Mouse (Mus musculus) lung, postnatal 36 days (tissue): ENCODE measurements around the gene Ppfia4.
A peak's percentile ranks its signal among the peaks of the same experiment; 100 is the strongest.

Experiments
- DNase-seq: peaks from one replicate; pipeline ENCODE4 v3.0.0; 2022; ENCODE audit warnings: mixed read lengths

Ppfia4 gene

DNA sequence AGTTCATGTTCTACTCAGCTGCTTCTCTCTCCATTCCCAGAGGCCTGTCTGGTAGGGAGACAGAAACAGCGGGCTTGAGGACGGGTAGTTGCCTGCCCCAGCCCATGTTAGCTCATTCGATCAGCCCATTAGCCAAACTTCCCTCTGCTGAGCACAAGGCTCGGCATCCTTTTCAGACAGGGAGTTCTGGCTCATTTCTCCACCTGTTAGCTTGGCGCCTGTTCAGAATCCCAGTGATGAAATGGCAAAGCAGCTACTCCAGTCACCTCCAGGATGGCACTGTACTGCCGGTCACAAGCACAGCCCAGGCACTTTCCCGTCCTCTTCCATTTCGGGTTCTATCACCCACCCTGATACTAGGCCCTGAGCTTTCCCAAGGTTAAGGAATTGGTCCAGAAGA lies 35.5 kb downstream of the Ppfia4 start:
- DNase-seq: no peak

GRCm38 (mm10) chr1:134293738-134294604 lies 38.8 kb downstream of the Ppfia4 start:
- DNase-seq: peak; percentile 66

DNA sequence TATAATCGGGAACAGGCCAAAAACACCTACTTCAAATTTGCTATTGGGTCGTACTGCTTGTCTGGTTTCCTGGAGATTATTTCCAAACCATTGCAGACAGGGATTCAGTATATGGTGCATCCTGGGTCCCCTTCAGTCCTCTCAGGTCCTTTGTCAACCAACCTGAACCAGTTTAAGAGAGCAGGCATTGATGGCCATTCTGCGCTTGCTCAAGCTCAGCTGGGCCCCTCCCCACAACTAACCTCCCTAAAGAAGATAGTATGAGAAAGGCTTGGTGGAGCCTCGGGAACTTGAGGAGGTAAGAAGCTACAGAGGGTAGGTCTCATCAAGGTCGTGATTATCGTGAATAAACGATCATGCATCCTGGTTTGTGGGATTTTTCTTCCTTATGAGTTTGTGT lies 39.5 kb downstream of the Ppfia4 start:
- no peak for DNase-seq

GRCm38 (mm10) chr1:134292601-134293000 lies 40.1 kb downstream of the Ppfia4 start:
- DNase-seq: no peak

GRCm38 (mm10) chr1:134292073-134292472 lies 40.7 kb downstream of the Ppfia4 start:
- DNase-seq: no peak

GRCm38 (mm10) chr1:134291555-134291954 lies 41.2 kb downstream of the Ppfia4 start:
- no peak for DNase-seq

- DNase-seq: peak; percentile 42
Measured at GRCm38 (mm10) chr1:134290909-134291308, 41.8 kb downstream of the Ppfia4 start.

DNA sequence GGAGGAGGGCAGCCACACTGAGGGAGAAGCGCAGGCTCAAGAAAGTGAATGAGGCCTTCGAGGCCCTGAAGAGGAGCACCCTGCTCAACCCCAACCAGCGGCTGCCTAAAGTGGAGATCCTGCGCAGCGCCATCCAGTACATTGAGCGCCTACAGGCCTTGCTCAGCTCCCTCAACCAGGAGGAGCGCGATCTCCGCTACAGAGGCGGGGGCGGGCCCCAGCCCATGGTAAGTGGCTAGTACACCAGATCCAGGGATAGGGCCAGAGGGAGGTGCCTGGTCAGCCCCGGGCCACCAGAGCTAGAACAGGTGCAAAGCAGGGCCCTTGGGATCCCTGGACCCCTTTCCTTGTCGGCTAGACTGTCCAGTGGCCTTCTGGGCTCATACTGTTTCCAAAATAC lies 42.4 kb downstream of the Ppfia4 start:
- no peak for DNase-seq

DNA sequence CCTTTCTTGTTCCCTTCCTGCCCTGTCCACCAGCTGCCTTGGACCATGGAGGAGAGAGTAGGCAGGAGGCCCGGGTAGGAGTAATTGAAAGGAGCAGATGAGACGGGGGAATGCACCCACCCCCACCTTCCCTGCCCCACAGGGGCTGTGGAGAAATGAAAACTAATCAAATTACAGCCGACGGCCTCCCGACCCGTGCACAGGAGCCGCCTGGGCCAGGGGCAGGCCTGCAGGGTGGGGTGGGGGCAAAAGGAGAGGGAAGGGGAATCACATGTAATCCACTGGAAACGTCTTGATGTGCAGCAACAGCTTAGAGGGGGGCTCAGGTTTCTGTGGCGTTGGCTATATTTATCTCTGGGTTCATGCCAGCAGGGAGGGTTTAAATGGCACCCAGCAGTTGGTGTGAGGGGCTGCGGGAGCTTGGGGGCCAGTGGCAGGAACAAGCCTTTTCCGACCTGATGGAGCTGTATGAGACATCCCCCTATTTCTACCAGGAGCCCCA lies 43.1 kb downstream of the Ppfia4 start, which contains the start of gene Myog:
Gene Myog, plus strand, starts transcription at position 392 of the 502 bp plus-strand sequence.
- DNase-seq: no peak

DNA sequence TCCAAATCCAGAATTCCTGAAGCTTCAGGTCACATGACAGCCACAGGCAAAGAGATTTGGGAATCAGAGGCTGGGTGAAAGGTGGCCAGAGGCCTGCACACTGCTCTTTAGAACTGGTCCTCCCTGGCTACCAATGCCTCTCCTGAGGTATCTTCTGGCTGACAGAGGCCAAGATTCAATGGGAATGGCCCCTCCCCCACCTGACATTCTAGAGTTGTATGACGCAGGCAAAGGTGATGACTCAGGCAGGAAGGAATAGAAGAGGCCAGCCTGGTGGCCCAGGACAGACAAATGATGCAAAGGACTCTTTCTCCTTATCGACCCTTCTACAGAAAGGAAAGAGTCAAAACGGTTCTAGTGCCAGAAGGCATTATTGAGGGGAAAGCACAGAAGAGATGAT lies 44.5 kb downstream of the Ppfia4 start:
- no peak for DNase-seq

GRCm38 (mm10) chr1:134285458-134286120 lies 47.1 kb downstream of the Ppfia4 start:
- no peak for DNase-seq

- peak; percentile 42 for DNase-seq
Measured at GRCm38 (mm10) chr1:134283108-134283507, 49.6 kb downstream of the Ppfia4 start.

DNA sequence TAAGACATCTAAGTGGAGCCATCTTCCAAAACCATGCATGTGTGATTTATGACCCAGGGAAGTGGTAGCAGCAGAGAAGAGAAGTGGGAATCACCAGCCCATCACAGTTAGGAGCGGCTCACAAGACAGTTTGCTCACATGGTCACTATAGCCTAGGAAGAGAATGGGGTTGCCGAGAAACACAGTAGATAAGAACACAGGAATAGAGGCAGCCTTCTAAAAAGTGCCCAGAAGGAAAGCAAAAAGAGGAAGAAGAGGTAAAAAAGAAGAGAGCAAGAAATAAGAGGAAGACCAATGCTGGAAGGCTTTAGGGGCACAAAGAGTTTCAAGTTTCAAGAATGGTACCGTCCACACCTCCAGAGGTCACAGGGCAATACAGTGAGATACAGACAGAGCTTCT lies 50.4 kb downstream of the Ppfia4 start:
- DNase-seq: no peak

DNA sequence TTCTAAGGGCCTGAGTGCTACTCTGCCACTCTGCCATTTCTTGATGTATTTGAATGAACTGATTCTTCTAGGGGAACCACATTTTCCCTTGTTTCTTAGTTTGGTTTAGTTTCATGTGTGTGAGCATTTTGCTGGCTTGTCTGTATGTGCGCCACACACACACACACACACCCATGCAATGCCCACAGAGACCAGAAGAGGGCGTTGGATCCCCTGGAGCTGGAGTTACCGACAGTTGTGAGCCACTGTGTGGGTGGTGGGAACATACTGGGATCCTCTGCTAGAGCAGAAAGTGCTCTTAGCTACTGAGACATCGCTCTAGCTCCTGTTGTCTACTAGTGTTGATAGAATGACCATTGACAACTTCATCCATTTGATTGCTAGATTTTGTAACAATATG lies 51.2 kb downstream of the Ppfia4 start:
- no peak for DNase-seq

- no peak for DNase-seq
Measured at GRCm38 (mm10) chr1:134280174-134280573, 52.6 kb downstream of the Ppfia4 start.

DNA sequence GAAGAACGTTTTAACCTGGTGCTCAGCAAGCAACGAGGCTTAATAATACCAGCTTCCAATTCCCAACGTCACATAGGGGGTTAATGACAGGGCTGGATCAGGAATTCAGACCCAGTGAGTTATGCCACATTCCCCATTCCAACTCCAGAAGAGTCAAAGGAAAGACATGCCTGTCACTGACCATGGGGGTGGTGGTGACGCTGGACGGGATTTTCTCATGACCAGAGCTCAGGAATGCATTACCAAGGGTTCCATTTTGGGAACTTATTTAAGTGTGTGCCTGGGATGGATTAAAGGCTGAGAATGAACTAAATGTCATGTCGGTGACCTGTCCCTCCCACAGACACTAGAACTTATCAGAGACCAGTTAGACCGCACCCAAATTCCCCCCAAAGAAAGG lies 55.9 kb downstream of the Ppfia4 start:
- peak; percentile 44 for DNase-seq

DNA sequence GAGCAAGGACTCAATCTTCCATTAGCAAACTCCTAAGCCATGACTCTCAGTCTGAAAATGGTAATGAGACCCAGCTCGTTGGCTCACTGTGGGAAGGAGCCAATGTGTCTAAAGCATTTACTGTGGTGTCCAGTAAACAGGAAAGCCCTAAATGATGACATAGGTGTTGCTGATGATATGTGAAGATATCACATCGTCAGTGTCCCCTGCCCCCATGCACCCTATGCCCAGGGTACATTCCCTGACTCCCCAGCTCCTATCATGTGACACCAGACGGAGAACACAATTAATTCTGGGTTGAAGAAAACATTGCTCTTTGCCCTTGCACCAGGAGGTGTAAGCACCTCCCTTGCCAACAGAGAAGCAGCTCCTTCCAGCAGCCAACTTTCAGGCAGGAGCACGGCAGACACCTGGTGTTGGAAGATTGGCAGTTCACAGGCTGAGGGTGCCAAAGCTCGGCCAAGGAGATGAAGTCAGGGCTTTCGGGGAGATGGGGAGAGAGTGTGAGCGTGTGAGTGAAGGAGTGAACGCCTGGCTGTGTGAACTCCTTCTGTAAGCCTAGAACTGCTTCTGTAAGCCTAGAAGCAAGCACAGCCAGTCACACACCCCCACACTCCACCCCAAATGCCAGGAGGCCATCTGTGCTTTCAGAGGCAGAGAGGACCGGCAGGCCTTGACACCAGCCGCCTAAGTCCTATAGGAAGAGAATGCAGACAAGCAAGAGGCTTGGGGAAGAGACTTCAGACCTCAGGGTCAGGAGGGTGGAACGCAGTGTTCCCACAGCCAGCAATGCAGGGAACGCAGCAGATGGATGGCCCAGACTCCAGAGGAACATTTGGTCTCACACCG lies 56.9 kb downstream of the Ppfia4 start:
- peak; percentile 30 for DNase-seq

GRCm38 (mm10) chr1:134274483-134274920 lies 58.2 kb downstream of the Ppfia4 start:
- DNase-seq: no peak

DNA sequence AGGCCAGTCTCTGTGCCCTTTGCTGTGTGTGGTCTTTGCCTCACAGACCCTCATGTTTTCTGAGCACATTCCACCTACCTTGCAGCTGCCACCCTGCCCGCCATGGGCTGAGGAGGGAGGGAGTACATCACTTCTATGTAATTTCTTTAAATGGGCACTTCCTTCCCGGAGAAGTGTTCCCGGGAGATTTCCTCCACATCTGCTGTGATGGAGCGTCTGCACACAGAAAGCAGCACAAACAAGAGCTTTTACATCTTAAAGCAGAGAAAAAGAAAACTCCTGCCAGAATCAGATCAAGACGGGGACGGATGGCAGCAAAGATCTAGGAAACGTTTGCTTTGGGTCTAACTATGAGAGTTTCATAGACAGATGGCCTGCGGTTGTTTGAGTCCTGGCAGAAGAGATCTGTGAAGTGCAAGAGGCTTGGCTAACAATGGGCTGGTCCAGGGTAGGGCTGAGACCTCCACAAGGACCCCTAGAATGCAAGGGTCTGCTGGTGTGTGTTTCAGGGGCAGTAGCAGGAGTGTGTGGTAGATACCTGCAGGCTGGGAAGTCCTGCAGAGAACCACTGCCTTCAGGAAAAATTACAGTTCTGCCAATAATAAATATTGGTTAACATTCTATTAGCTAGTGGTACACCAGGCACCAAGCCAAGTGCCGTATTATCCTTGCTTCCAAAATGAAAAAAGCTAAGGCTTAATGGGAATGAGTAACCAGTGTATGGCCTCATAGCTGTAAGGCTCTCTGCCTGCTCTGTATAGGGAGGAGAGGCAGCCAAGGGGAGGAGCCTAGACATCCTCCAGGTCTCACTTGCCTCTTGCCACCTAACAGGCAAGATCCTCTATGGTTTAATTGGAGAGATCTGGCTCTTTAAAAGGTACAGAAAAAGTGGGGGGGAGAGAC lies 59.0 kb downstream of the Ppfia4 start:
- no peak for DNase-seq

- DNase-seq: no peak
Measured at GRCm38 (mm10) chr1:134272754-134273250, 59.9 kb downstream of the Ppfia4 start.

GRCm38 (mm10) chr1:134270026-134270425 lies 62.7 kb downstream of the Ppfia4 start:
- no peak for DNase-seq

GRCm38 (mm10) chr1:134265797-134266196 lies 66.9 kb downstream of the Ppfia4 start:
- DNase-seq: no peak
